Mouse (Mus musculus): Measurements from ENCODE around the gene Aspg.

- TF ChIP-seq CTCF (IDR thresholded peaks at IDR 0.05; ENCODE audit: low read depth, low read length) (no peak), POLR2A (IDR thresholded peaks at IDR 0.05; ENCODE audit: extremely low read depth, insufficient read depth, low read length) (no peak)
Observed at GRCm38 (mm10) chr12:112096051-112096732, 10.3 kb upstream of the Aspg start.

All from liver, adult 2 months (tissue).